Mouse (Mus musculus) forelimb bud, embryonic 11.5 days (tissue): ENCODE measurements around the gene Gm10318.
A peak's percentile ranks its signal among the peaks of the same experiment; 100 is the strongest.

Source experiments
- DNase-seq: peaks from one replicate; pipeline ENCODE4 v3.0.0-alpha.2; 2012; ENCODE audit warnings: low read depth, low spot score

Gm10318 gene

DNA sequence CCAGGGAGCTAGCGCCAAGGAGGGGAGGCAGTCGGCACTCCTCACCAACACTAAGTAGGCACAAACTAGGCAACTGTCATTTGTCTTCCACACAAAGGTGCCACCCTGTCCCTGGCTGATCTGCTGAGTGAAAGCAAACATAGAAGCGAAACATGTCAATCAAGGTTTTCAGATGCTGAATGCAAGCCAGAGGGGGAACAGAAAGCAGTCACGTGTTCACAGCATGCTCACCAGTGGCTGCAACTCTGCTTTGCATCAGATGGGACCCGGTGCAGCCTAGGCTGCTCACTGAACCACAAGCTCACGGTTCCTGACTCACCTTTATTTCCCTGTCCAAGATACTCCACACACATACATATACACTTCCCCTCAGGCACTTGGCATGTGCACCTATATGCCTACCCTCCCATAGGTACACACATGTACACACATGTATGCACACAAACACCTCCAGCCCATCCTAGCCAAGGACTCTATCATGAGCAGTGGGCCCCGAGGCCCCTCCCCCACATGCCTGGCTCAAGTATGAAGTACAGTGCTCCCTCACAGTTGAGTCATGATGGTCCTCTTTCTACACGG is 38.4 kb downstream of the Gm10318 start:
- no peak for DNase-seq

DNA sequence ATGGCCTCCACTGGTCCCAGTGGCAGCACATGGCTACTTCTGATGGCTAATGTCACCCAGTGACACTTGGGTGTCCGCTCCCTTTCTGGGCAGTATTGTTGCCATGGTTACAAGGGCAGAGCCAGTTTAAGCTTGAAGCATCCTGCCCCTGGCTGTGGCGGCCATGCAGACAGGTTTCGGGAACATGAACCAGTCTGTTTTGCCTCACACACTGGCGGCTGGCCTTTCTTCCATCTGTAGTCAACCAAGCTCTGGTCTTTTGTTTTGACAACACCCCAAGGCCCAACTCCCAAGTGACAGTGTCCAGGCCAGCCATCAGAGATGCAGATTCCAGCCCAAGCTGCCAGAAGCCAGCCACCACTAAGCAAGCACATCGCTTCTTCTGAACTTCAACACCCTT is 42.9 kb downstream of the Gm10318 start:
- DNase-seq = no peak

GRCm38 (mm10) chr10:77900126-77900525 is 47.5 kb downstream of the Gm10318 start:
- DNase-seq = no peak

GRCm38 (mm10) chr10:77900903-77901818 is 48.5 kb downstream of the Gm10318 start:
- DNase-seq = no peak

DNA sequence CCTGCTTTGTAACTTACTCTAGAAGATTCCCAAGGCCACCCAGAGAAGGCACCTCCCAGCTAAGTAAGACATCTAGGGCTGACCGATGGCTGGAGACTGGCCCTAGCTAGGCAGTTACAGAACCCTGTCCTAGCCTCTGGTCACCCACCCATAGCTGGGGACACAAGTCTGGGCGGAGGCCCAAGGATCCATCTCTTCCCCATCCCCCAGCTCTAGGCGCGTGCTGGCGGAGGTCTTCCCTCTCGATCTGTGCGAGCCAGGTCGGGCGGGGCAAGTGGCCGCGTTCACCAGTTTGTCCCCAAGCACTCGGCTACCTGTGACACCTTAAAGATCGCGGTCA is 49.2 kb downstream of the Gm10318 start:
- DNase-seq = no peak

DNA sequence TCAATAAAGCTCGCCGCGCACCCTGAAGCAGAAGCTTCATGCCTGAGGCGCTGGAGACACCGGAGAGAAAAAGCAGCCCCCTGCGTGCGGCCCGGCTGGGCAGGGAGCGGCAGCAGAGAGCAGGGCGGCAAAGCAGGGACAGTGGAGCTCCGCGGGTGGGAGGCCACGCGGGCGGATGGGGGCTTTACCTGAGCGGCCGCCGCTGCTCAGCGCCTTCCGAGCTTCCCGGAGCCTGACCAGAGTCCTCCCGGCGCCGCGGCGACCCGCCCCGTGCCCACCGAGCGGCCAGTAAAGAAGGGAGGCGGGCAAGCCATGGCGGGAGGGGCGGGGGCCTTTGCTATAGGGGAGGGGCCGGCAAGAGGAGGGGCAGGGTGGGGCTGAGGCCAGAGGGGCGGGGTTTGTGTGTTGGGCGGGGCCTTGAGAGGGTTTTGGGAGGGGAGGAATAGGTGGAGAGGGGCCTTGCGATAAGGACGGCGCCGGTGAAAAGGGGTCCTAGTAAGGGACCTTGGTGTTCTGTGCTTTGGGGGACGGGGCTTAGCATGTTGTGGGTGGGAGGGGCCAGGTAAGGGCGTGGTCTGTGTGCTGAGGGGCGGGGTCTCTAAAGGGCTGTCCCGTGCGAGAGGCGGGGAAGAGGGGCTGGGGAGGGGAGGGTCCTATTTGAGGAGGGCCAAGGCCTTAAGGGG is 49.7 kb downstream of the Gm10318 start, which contains the start of gene Lrrc3:
Lrrc3 (minus strand) TSS at position 326 of the 683 bp plus-strand sequence.
- DNase-seq = peak; percentile 45

DNA sequence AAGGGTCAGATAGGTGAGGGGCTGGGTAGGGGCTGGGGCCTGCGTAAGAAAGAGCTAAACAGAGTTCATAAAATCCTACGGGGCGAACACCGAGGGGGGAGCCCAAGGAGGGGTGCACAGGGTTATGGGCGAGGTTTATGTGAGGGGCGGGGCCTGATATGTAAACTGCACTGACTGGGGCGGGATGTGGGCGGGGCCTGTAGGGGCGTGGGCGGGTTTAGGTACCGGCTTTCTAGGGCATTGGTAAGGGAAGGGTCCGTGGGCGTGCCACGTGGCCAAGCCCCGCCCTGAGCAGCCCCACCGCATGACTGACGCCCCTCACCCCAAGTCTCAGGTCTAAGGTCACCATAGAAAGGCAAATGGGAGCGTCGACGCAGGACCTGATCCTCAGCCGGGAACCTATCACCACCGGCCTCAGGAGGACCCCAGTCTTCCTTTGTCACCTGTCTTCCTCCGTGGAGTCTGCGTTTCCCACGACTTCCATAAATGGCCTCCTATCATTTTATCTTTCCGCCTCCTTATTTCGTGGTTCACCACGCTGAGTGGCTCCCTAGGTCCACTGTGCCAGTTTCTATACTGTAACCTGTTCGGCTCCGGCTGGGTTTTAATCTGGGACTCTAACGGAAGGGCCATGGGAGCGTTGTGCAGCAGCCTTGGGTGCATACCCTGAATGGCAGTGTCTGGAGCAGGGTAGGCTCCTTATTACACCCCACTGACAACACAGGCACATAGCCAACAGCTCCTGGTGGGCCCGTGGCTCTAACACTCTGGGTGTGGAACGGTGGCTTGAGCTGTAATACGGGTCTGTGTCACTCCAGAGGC is 50.4 kb downstream of the Gm10318 start:
- peak; percentile 52 for DNase-seq
